Mouse (Mus musculus): ENCODE results near the gene Sectm1a. TPM values are rescaled to one million over a fixed set of nuclear protein-coding genes. Genes with fewer than 3 reads are reported as not detected.

Gene Sectm1a
- polyA plus RNA-seq, 1 experiment = not detected

DNA sequence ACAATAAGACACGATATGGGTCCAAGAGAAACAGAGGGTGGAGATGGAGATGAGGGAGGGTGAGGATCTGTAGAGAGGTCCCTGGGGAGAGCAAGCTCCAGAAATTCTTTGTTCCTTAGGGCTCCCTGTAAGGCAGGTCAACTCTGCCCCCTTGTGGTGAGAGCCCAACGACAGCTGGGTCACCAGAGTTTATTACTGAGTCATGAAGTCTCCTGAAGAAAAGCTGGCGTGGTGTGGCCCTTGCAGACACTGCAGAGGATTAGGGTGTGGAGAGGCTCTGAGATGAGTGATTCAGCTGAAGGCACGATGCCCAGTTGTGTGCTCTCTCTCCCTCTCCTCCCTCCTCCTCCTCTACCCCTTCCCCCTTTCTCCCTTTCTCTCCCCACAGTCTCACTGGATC, 39.8 kb downstream of the Sectm1a start:
- H3K4me3 ChIP-seq (replicated peaks; ENCODE audit: extremely low read depth, low read depth, low read length) = no peak overlapping the region
- 4% methylated on average over 4 of the region's 4 CpGs for WGBS
- TF ChIP-seq POLR2A (IDR thresholded peaks at IDR 0.05; ENCODE audit: borderline replicate concordance, extremely low read depth, low read depth, low read length) (no peak), CTCF (IDR thresholded peaks at IDR 0.05; ENCODE audit: insufficient read depth, low read length) (peak; percentile 89)
- peak; percentile 76 for DNase-seq
- H3K4me1 ChIP-seq (ENCODE audit: control insufficient read depth, insufficient read depth, low read length) = no peaks in the 10 kb centered on the region

DNA sequence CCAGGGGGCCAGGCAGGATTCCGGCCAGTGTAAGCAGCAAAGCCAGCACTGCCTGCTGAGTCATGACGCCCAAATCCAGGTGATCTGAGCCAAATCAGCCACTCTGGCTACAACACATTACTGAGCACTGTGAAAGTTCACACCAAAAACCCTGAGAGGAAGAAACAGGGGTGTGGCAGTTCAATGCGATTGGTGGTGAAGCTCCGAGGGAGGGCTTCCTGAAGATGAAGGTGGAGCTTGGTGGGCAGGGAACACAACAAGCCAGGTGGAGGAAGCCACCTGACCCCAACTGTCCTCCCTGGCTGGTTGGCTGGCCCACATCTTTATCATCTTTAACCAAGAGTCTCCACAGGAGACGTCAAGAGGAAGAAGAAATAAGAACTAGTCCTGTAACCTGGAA, 41.7 kb downstream of the Sectm1a start, which contains the start of gene Cd7:
Gene Cd7 (minus strand): TSS at position 117 of the 400 bp plus-strand sequence.
- WGBS = 64% methylated on average over 5 of the region's 5 CpGs
- Histone ChIP-seq H3K4me1 (ENCODE audit: control insufficient read depth, insufficient read depth, low read length) (no peaks in the 10 kb centered on the region), H3K4me3 (replicated peaks; ENCODE audit: extremely low read depth, low read depth, low read length) (no peak within 1 kb of the TSS)
- TF ChIP-seq CTCF (IDR thresholded peaks at IDR 0.05; ENCODE audit: insufficient read depth, low read length) = no peak
- no peak for TF ChIP-seq POLR2A (IDR thresholded peaks at IDR 0.05; ENCODE audit: borderline replicate concordance, extremely low read depth, low read depth, low read length)
- no peak for DNase-seq

DNA sequence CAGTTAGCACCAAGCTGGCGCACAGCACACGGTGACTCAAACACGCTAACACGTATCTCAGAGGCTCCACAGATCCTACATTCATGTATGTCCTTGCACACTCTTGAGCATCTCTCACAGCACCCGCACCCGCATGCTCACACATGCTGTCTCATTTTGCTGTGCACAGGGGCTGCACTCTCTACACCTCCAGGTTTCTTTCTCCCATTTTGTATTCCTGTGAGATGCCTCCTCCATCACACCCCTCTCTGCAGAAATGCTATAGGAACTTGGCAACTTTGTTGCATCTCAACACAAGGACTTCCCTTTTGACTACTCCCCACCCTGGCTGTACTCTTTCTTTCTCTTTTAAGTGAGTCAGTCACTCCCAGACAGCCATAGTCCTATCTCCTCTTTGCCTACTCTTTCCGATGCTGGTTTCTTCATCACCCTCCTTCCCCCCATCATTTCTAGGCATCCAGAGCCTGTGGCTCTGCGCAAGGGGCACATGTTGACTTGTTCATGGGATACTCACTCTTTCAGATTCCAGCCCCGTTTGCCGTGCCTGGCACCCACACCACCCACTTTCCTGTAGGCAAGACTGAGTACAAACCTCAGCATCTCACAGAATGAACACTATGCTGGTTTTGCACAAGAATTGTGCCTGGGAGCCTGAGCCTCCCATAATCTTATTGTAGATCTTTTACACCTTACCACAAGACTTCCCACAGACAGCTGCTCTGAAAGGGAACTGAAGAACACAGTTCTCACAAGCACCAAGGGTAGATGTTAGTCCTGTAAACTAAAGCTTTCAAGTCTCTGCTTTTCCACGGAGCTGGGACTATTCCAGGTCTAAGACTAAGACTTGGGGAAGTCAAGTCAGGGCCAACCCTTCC, 42.4 kb downstream of the Sectm1a start:
- DNase-seq = no peak
- Histone ChIP-seq H3K4me1 (ENCODE audit: control insufficient read depth, insufficient read depth, low read length) (no peaks in the 10 kb centered on the region), H3K4me3 (replicated peaks; ENCODE audit: extremely low read depth, low read depth, low read length) (no peak overlapping the region)
- TF ChIP-seq CTCF (IDR thresholded peaks at IDR 0.05; ENCODE audit: insufficient read depth, low read length) = no peak
- TF ChIP-seq POLR2A (IDR thresholded peaks at IDR 0.05; ENCODE audit: borderline replicate concordance, extremely low read depth, low read depth, low read length) = no peak
- WGBS = 84% methylated on average over 11 of the region's 11 CpGs

DNA sequence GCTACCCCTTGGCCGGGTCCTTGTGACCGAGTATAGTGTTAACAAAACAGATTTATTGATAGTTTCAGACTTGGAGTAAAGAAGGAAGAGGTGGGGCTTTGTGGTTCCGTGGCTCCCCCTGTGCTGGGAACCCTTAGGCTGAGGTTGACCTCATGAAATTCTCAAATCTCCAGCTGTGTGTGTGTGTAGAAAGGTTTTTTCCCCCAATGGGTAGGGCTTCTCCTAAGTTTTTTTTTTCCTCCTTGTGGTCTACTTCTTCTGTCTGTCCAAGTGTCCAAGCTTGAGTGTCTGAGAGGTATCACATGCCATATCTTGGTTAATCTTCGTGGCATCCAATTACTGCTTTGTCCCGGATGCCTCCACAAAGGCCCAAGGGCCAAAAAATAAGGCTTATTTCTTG, 47.9 kb downstream of the Sectm1a start:
- no peak for DNase-seq
- WGBS = 69% methylated on average over 5 of the region's 5 CpGs
- H3K4me1 ChIP-seq (ENCODE audit: control insufficient read depth, insufficient read depth, low read length) = no peaks in the 10 kb centered on the region
- no peak for TF ChIP-seq POLR2A (IDR thresholded peaks at IDR 0.05; ENCODE audit: borderline replicate concordance, extremely low read depth, low read depth, low read length)
- no peak for TF ChIP-seq CTCF (IDR thresholded peaks at IDR 0.05; ENCODE audit: insufficient read depth, low read length)
- no peak overlapping the region for H3K4me3 ChIP-seq (replicated peaks; ENCODE audit: extremely low read depth, low read depth, low read length)

DNA sequence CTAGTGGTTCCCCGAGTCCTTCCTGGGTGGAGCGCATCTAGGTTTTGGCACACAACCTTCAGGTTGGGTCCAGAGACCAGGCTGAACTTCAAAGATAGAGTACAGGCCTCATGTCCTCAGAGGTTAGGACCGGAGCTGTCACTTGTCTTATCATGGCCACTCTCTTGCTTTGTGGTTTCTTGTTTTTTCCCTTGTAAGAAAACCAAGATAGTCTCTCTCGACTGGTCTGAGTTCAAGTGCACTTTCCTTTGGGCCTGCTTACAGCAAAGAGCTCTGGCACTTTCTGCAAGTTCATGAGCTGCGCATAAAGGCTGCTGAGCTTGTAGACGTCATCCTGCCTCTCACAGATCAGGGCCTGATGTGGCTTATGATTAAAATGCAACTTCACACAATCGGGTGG, 53.8 kb downstream of the Sectm1a start:
- 78% methylated on average over 7 of the region's 7 CpGs for WGBS
- H3K4me1 ChIP-seq (ENCODE audit: control insufficient read depth, insufficient read depth, low read length) = no peaks in the 10 kb centered on the region
- DNase-seq = no peak
- H3K4me3 ChIP-seq (replicated peaks; ENCODE audit: extremely low read depth, low read depth, low read length) = no peak overlapping the region
- no peak for TF ChIP-seq CTCF (IDR thresholded peaks at IDR 0.05; ENCODE audit: insufficient read depth, low read length)
- TF ChIP-seq POLR2A (IDR thresholded peaks at IDR 0.05; ENCODE audit: borderline replicate concordance, extremely low read depth, low read depth, low read length) = no peak

DNA sequence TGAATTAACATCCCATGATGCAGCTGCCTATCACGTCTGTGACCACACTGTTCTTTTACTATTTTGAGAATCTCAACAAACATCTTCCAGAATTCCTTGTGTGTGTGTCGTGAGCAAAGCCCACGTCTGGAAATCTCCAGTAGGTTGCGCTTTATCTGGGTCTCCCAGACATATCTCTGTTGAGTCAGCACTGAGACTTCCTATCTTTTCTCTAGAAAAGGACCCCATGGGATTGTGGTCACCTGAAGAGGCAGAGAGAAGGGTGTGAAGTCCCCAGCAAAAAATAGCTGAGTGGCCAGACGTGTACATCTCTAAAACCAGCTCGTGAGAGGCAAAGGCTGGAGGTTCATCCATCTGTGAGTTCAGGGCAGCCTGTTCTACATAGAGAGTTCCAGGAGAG, 56.9 kb downstream of the Sectm1a start:
- H3K4me3 ChIP-seq (replicated peaks; ENCODE audit: extremely low read depth, low read depth, low read length) = no peak overlapping the region
- WGBS = 54% methylated on average over 6 of the region's 6 CpGs
- H3K4me1 ChIP-seq (ENCODE audit: control insufficient read depth, insufficient read depth, low read length) = no peaks in the 10 kb centered on the region
- no peak for DNase-seq
- TF ChIP-seq POLR2A (IDR thresholded peaks at IDR 0.05; ENCODE audit: borderline replicate concordance, extremely low read depth, low read depth, low read length) (no peak), CTCF (IDR thresholded peaks at IDR 0.05; ENCODE audit: insufficient read depth, low read length) (no peak)

DNA sequence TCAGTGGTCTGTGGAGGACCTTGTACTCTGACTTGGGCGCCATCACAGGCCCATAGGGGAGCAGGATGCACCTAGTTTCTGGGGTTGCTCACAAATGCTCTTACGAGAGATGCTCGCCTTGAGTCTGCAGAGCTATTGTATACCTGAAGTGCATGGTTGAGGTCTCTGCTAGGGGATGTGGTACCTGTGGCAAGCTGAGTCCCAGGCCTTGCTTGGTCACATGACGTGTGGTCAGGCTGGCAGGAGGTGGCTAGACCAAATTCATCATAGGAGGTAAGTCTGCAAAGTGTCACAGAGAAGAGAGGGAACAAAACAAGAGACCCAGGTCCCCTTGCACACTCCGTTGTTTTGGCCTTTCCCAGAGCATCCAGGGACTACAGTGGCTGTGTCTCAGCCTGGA, 61.5 kb downstream of the Sectm1a start:
- 93% methylated on average over 5 of the region's 5 CpGs for WGBS
- Histone ChIP-seq H3K4me3 (replicated peaks; ENCODE audit: extremely low read depth, low read depth, low read length) (no peak overlapping the region), H3K4me1 (ENCODE audit: control insufficient read depth, insufficient read depth, low read length) (peaks cover 2% of the 10 kb centered on the region; the same call in 1 of the 2 replicates)
- no peak for DNase-seq
- no peak for TF ChIP-seq POLR2A (IDR thresholded peaks at IDR 0.05; ENCODE audit: borderline replicate concordance, extremely low read depth, low read depth, low read length)
- TF ChIP-seq CTCF (IDR thresholded peaks at IDR 0.05; ENCODE audit: insufficient read depth, low read length) = no peak

DNA sequence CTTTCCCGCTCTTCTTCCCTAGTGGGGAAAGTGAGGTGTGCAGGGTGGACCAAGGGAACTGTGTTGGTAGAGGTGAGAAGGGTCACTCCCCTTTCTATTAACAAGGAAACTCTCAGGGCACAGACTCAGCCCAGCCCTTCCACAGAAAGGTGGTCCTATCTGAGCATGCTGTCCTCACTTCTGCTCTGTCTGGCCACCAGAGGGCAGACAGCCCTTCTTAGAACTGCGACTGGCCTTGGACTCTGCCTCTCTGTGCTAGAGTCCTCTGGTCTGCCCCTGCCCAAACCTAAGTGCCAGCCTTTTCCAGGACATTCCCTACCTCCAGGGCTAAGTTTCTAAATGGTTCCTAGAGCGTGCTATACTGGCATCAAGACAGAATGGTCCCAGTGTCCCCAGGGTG, 63.3 kb downstream of the Sectm1a start:
- DNase-seq = peak; percentile 53
- peak; percentile 93 for TF ChIP-seq CTCF (IDR thresholded peaks at IDR 0.05; ENCODE audit: insufficient read depth, low read length)
- no peak for TF ChIP-seq POLR2A (IDR thresholded peaks at IDR 0.05; ENCODE audit: borderline replicate concordance, extremely low read depth, low read depth, low read length)
- Histone ChIP-seq H3K4me1 (ENCODE audit: control insufficient read depth, insufficient read depth, low read length) (peaks cover 2% of the 10 kb centered on the region; the same call in 1 of the 2 replicates), H3K4me3 (replicated peaks; ENCODE audit: extremely low read depth, low read depth, low read length) (no peak overlapping the region)
- 50% methylated on average over 3 of the region's 3 CpGs for WGBS

Other genes starting within 250 kb of the Sectm1a start
- gene Ccdc57, start 148.3 kb downstream of the Sectm1a start, polyA plus RNA-seq (2012; rRNA removed) = 2.6 and 2.9 TPM in 2 replicates
- gene Slc16a3, start 132.7 kb downstream of the Sectm1a start, polyA plus RNA-seq (2012; rRNA removed) = 20.8 and 28.8 TPM in 2 replicates
- gene Csnk1d, start 89.9 kb downstream of the Sectm1a start, polyA plus RNA-seq (2012; rRNA removed) = 61.2 and 75.3 TPM in 2 replicates
- gene Cd7, start 41.8 kb downstream of the Sectm1a start, polyA plus RNA-seq (2012; rRNA removed) = 5.8 and 6.4 TPM in 2 replicates
- 0.06 and 0.51 TPM in 2 replicates for gene Sectm1b, start 17.7 kb downstream of the Sectm1a start, polyA plus RNA-seq (2012; rRNA removed)
- gene Tex19.2, start 37.5 kb upstream of the Sectm1a start, polyA plus RNA-seq (2012; rRNA removed) = not detected in 2 replicates
- gene Tex19.1, start 64.9 kb upstream of the Sectm1a start, polyA plus RNA-seq (2012; rRNA removed) = not detected in 2 replicates
- 0.13 TPM in 1 of 2 replicates, not detected in the other for gene Uts2r, start 79.1 kb upstream of the Sectm1a start, polyA plus RNA-seq (2012; rRNA removed)
- 13.4 and 13.9 TPM in 2 replicates for gene Hexdc, start 123.2 kb upstream of the Sectm1a start, polyA plus RNA-seq (2012; rRNA removed)
- 11.5 and 14.1 TPM in 2 replicates for gene Ogfod3, start 123.5 kb upstream of the Sectm1a start, polyA plus RNA-seq (2012; rRNA removed)
- gene Cybc1, start 148.1 kb upstream of the Sectm1a start, polyA plus RNA-seq (2012; rRNA removed) = 23.7 and 25.3 TPM in 2 replicates
- gene Narf, start 156.0 kb upstream of the Sectm1a start, polyA plus RNA-seq (2012; rRNA removed) = 16.6 and 21.5 TPM in 2 replicates
- 30.3 and 34.2 TPM in 2 replicates for gene Foxk2, start 178.8 kb upstream of the Sectm1a start, polyA plus RNA-seq (2012; rRNA removed)

Measured in lung, adult 2 months (tissue).